Mouse (Mus musculus): ENCODE measurements around the gene Folr1.

Gene Folr1

GRCm38 (mm10) chr7:101831437-101831836 lies 39.2 kb downstream of the Folr1 start:
- no peak for DNase-seq

- no peak for DNase-seq
Observed at GRCm38 (mm10) chr7:101830373-101830772, 40.2 kb downstream of the Folr1 start.

- DNase-seq = no peak
Observed at GRCm38 (mm10) chr7:101823758-101824630, 46.6 kb downstream of the Folr1 start.

- DNase-seq = no peak
Observed at GRCm38 (mm10) chr7:101822836-101823757, 47.5 kb downstream of the Folr1 start.

GRCm38 (mm10) chr7:101821571-101822501 lies 48.8 kb downstream of the Folr1 start:
- DNase-seq = no peak

- no peak for DNase-seq
Observed at GRCm38 (mm10) chr7:101820295-101821030, 50.1 kb downstream of the Folr1 start.

GRCm38 (mm10) chr7:101817861-101818401 lies 52.7 kb downstream of the Folr1 start, which contains the start of gene Phox2a:
Gene Phox2a, plus strand, starts transcription at chr7:101818313.
- DNase-seq = no peak

All from right cerebral cortex, adult 18-20 months (tissue).